Mouse (Mus musculus): ENCODE data around the gene Aldh18a1. TPM values are rescaled to one million over a fixed set of nuclear protein-coding genes. Genes with fewer than 3 reads are reported as not detected.

Aldh18a1 gene
- polyA plus RNA-seq, 1 experiment, result 13.3 TPM

- TF ChIP-seq CTCF (IDR thresholded peaks at IDR 0.05; ENCODE audit: insufficient read depth, low read length), result no peak
- no peak for TF ChIP-seq POLR2A (IDR thresholded peaks at IDR 0.05; ENCODE audit: borderline replicate concordance, extremely low read depth, low read depth, low read length)
- 67% methylated on average over 7 of the region's 7 CpGs for WGBS
- no peak for DNase-seq
- Histone ChIP-seq H3K4me3 (replicated peaks; ENCODE audit: extremely low read depth, low read depth, low read length) (no peak overlapping the region), H3K4me1 (ENCODE audit: control insufficient read depth, insufficient read depth, low read length) (no peaks in the 10 kb centered on the region)
Measured at GRCm38 (mm10) chr19:40542776-40543175, 45.5 kb downstream of the Aldh18a1 start.

- no peak for DNase-seq
- TF ChIP-seq CTCF (IDR thresholded peaks at IDR 0.05; ENCODE audit: insufficient read depth, low read length) (no peak), POLR2A (IDR thresholded peaks at IDR 0.05; ENCODE audit: borderline replicate concordance, extremely low read depth, low read depth, low read length) (no peak)
- 59% methylated on average over 6 of the region's 6 CpGs for WGBS
- Histone ChIP-seq H3K4me3 (replicated peaks; ENCODE audit: extremely low read depth, low read depth, low read length) (no peak overlapping the region), H3K4me1 (ENCODE audit: control insufficient read depth, insufficient read depth, low read length) (peaks cover 2% of the 10 kb centered on the region; the same call in 1 of the 2 replicates)
Measured at GRCm38 (mm10) chr19:40536526-40536925, 51.7 kb downstream of the Aldh18a1 start.

GRCm38 (mm10) chr19:40532525-40532924 is 55.7 kb downstream of the Aldh18a1 start:
- Histone ChIP-seq H3K4me1 (ENCODE audit: control insufficient read depth, insufficient read depth, low read length) (peaks cover 2% of the 10 kb centered on the region; the same call in 1 of the 2 replicates), H3K4me3 (replicated peaks; ENCODE audit: extremely low read depth, low read depth, low read length) (no peak overlapping the region)
- WGBS, result 49% methylated on average over 5 of the region's 5 CpGs
- no peak for DNase-seq
- no peak for TF ChIP-seq CTCF (IDR thresholded peaks at IDR 0.05; ENCODE audit: insufficient read depth, low read length)
- no peak for TF ChIP-seq POLR2A (IDR thresholded peaks at IDR 0.05; ENCODE audit: borderline replicate concordance, extremely low read depth, low read depth, low read length)

GRCm38 (mm10) chr19:40530323-40530722 is 57.9 kb downstream of the Aldh18a1 start:
- no peak for DNase-seq
- TF ChIP-seq CTCF (IDR thresholded peaks at IDR 0.05; ENCODE audit: insufficient read depth, low read length), result no peak
- no peak for TF ChIP-seq POLR2A (IDR thresholded peaks at IDR 0.05; ENCODE audit: borderline replicate concordance, extremely low read depth, low read depth, low read length)
- 72% methylated on average over 2 of the region's 2 CpGs for WGBS
- H3K4me1 ChIP-seq (ENCODE audit: control insufficient read depth, insufficient read depth, low read length), result peaks cover 2% of the 10 kb centered on the region; the same call in 1 of the 2 replicates
- no peak overlapping the region for H3K4me3 ChIP-seq (replicated peaks; ENCODE audit: extremely low read depth, low read depth, low read length)

- no peak overlapping the region for H3K4me3 ChIP-seq (replicated peaks; ENCODE audit: extremely low read depth, low read depth, low read length)
- TF ChIP-seq CTCF (IDR thresholded peaks at IDR 0.05; ENCODE audit: insufficient read depth, low read length) (no peak), POLR2A (IDR thresholded peaks at IDR 0.05; ENCODE audit: borderline replicate concordance, extremely low read depth, low read depth, low read length) (no peak)
- no peak for DNase-seq
- peaks cover 2% of the 10 kb centered on the region; the same call in 1 of the 2 replicates for H3K4me1 ChIP-seq (ENCODE audit: control insufficient read depth, insufficient read depth, low read length)
Measured at GRCm38 (mm10) chr19:40528254-40528653, 60.0 kb downstream of the Aldh18a1 start.

GRCm38 (mm10) chr19:40526367-40527014 is 61.8 kb downstream of the Aldh18a1 start:
- Histone ChIP-seq H3K4me3 (replicated peaks; ENCODE audit: extremely low read depth, low read depth, low read length) (no peak overlapping the region), H3K4me1 (ENCODE audit: control insufficient read depth, insufficient read depth, low read length) (no peaks in the 10 kb centered on the region)
- DNase-seq, result no peak
- no peak for TF ChIP-seq CTCF (IDR thresholded peaks at IDR 0.05; ENCODE audit: insufficient read depth, low read length)
- 80% methylated on average over 9 of the region's 9 CpGs for whole genome bisulfite sequencing

GRCm38 (mm10) chr19:40523431-40524005 is 64.7 kb downstream of the Aldh18a1 start:
- no peaks in the 10 kb centered on the region for H3K4me1 ChIP-seq (ENCODE audit: control insufficient read depth, insufficient read depth, low read length)
- 73% methylated on average over 8 of the region's 8 CpGs for WGBS
- no peak overlapping the region for H3K4me3 ChIP-seq (replicated peaks; ENCODE audit: extremely low read depth, low read depth, low read length)
- DNase-seq, result no peak
- TF ChIP-seq CTCF (IDR thresholded peaks at IDR 0.05; ENCODE audit: insufficient read depth, low read length) (no peak), POLR2A (IDR thresholded peaks at IDR 0.05; ENCODE audit: borderline replicate concordance, extremely low read depth, low read depth, low read length) (no peak)

- TF ChIP-seq POLR2A (IDR thresholded peaks at IDR 0.05; ENCODE audit: borderline replicate concordance, extremely low read depth, low read depth, low read length) (no peak), CTCF (IDR thresholded peaks at IDR 0.05; ENCODE audit: insufficient read depth, low read length) (no peak)
- 77% methylated on average over 5 of the region's 5 CpGs for WGBS
- H3K4me3 ChIP-seq (replicated peaks; ENCODE audit: extremely low read depth, low read depth, low read length), result no peak overlapping the region
Measured at GRCm38 (mm10) chr19:40520403-40520802, 67.9 kb downstream of the Aldh18a1 start.

GRCm38 (mm10) chr19:40518706-40519105 is 69.6 kb downstream of the Aldh18a1 start:
- TF ChIP-seq POLR2A (IDR thresholded peaks at IDR 0.05; ENCODE audit: borderline replicate concordance, extremely low read depth, low read depth, low read length) (no peak), CTCF (IDR thresholded peaks at IDR 0.05; ENCODE audit: insufficient read depth, low read length) (no peak)
- H3K4me1 ChIP-seq (ENCODE audit: control insufficient read depth, insufficient read depth, low read length), result no peaks in the 10 kb centered on the region
- WGBS, result 55% methylated on average over 1 of the region's 1 CpGs
- H3K4me3 ChIP-seq (replicated peaks; ENCODE audit: extremely low read depth, low read depth, low read length), result no peak overlapping the region
- no peak for DNase-seq

More at GRCm38 (mm10) chr19:40520403-40520802, 67.9 kb downstream of the Aldh18a1 start:
- DNase-seq, result no peak
- no peaks in the 10 kb centered on the region for H3K4me1 ChIP-seq (ENCODE audit: control insufficient read depth, insufficient read depth, low read length)

- no peak for DNase-seq
- WGBS, result 90% methylated on average over 3 of the region's 3 CpGs
- no peak overlapping the region for H3K4me3 ChIP-seq (replicated peaks; ENCODE audit: extremely low read depth, low read depth, low read length)
- H3K4me1 ChIP-seq (ENCODE audit: control insufficient read depth, insufficient read depth, low read length), result peaks cover 3% of the 10 kb centered on the region; the same call in 1 of the 2 replicates
- no peak for TF ChIP-seq CTCF (IDR thresholded peaks at IDR 0.05; ENCODE audit: insufficient read depth, low read length)
- TF ChIP-seq POLR2A (IDR thresholded peaks at IDR 0.05; ENCODE audit: borderline replicate concordance, extremely low read depth, low read depth, low read length), result no peak
Measured at GRCm38 (mm10) chr19:40515596-40515995, 72.7 kb downstream of the Aldh18a1 start.

Measured in lung, adult 2 months (tissue).